Mouse (Mus musculus) heart, embryonic 11.5 days (tissue): ENCODE results near the gene Pdss2. TPM values are rescaled to one million over a fixed set of nuclear protein-coding genes. Genes with fewer than 3 reads are reported as not detected.
A peak's percentile ranks its signal among the peaks of the same experiment; 100 is the strongest.

Source experiments
- ATAC-seq: fragments of 200-750 bp; cut with Nextera tagmentation; replicated peaks from 2 replicates; pipeline ENCODE4 v1.8.0; 2017; ENCODE audit warnings: moderate library complexity; ENCODE audit not compliant: insufficient number of reproducible peaks, low FRiP score, low TSS enrichment
- H3K27ac ChIP-seq: fragments of 300-500 bp; sonication (generic); 2 replicates; pipeline ENCODE4 v1.5.1; 2014; ENCODE audit warnings: mild to moderate bottlenecking, low read depth, low read length
- H3K27me3 ChIP-seq: fragments of 300-500 bp; sonication (generic); 2 replicates; pipeline ENCODE4 v1.6.1; 2014; ENCODE audit warnings: mild to moderate bottlenecking, low read length, mixed read lengths; ENCODE audit not compliant: control insufficient read depth, insufficient read depth
- H3K36me3 ChIP-seq: fragments of 300-500 bp; sonication (generic); 2 replicates; pipeline ENCODE4 v1.6.1; 2014; ENCODE audit warnings: mild to moderate bottlenecking, low read length, moderate library complexity, mixed read lengths; ENCODE audit not compliant: control insufficient read depth, insufficient read depth
- H3K4me1 ChIP-seq: fragments of 300-500 bp; sonication (generic); 2 replicates; pipeline ENCODE4 v1.6.1; 2014; ENCODE audit warnings: low read length; ENCODE audit not compliant: control insufficient read depth, insufficient read depth
- H3K4me2 ChIP-seq: fragments of 300-500 bp; sonication (generic); 2 replicates; pipeline ENCODE4 v1.6.1; 2014; ENCODE audit warnings: mild to moderate bottlenecking, moderate library complexity
- H3K4me3 ChIP-seq: fragments of 300-500 bp; sonication (generic); 2 replicates; pipeline ENCODE4 v1.5.1; 2014; ENCODE audit warnings: low read depth, low read length
- H3K9ac ChIP-seq: fragments of 300-500 bp; sonication (generic); 2 replicates; pipeline ENCODE4 v1.6.1; 2014; ENCODE audit warnings: mild to moderate bottlenecking, low read depth, low read length, moderate library complexity
- H3K9me3 ChIP-seq: fragments of 300-500 bp; sonication (generic); replicated peaks from 2 replicates; pipeline ENCODE4 v1.6.1; 2016; ENCODE audit warnings: low read length; ENCODE audit not compliant: control insufficient read depth
- WGBS: fragments of 180-500 bp; shearing (Covaris S2); extraction: QIAGEN DNeasy Blood & Tissue Kit; methylation state at CpG from one replicate; pipeline ENCODE4 v1.1.7; 2014; ENCODE audit not compliant: insufficient replicate concordance; 5-methylcytosine and 5-hydroxymethylcytosine counted together
- polyA plus RNA-seq: library from polyadenylated mRNA; unstranded; fragments of >200 nt; fragmentation: Nextera tagmentation; extraction: Ambion mirVana; gene quantifications from 2 replicates; pipeline ENCODE4 v1.2.1, GENCODE M21; 2014

Pdss2 gene
- polyA plus RNA-seq, 1 experiment from 2014 or later = 10.6 TPM

GRCm38 (mm10) chr10:43477865-43478681 lies 256.8 kb downstream of the Pdss2 start:
- Histone ChIP-seq H3K27ac (peak overlapping the region; percentile 97), H3K4me1 (peaks cover 11% of the 10 kb centered on the region), H3K9me3 (no peaks in the 10 kb centered on the region), H3K4me3 (peak overlapping the region; percentile 84), H3K36me3 (no peaks in the 10 kb centered on the region), H3K27me3 (no peaks in the 10 kb centered on the region), H3K4me2 (peak overlapping the region; percentile 97), H3K9ac (peak overlapping the region; percentile 95)
- WGBS = under 1% methylated on average over 42 of the region's 42 CpGs
- ATAC-seq = peak; percentile 19; the same call in 1 of the 2 replicates

GRCm38 (mm10) chr10:43478751-43479435 lies 257.6 kb downstream of the Pdss2 start, which contains the start of gene Bend3:
Gene Bend3, plus strand, starts transcription at chr10:43478831.
- peak within 1 kb of the TSS; percentile 97 for H3K27ac ChIP-seq
- no peaks in the 10 kb centered on the region for H3K27me3 ChIP-seq
- under 1% methylated on average over 77 of the region's 101 CpGs for WGBS
- H3K4me2 ChIP-seq = peak within 1 kb of the TSS; percentile 97
- peak; percentile 59 for ATAC-seq
- H3K9ac ChIP-seq = peak within 1 kb of the TSS; percentile 95
- peak within 1 kb of the TSS; percentile 84 for H3K4me3 ChIP-seq
- H3K36me3 ChIP-seq = no peaks in the 10 kb centered on the region
- no peaks in the 10 kb centered on the region for H3K9me3 ChIP-seq
- H3K4me1 ChIP-seq = peaks cover 18% of the 10 kb centered on the region

- Histone ChIP-seq H3K9me3 (no peaks in the 10 kb centered on the region), H3K27me3 (no peaks in the 10 kb centered on the region), H3K4me3 (peak overlapping the region; percentile 84), H3K27ac (peak overlapping the region; percentile 97), H3K4me1 (peaks cover 22% of the 10 kb centered on the region), H3K4me2 (peak overlapping the region; percentile 97), H3K36me3 (no peaks in the 10 kb centered on the region), H3K9ac (peak overlapping the region; percentile 95)
- WGBS = under 1% methylated on average over 91 of the region's 103 CpGs
- ATAC-seq = peak; percentile 88
Measured at GRCm38 (mm10) chr10:43479436-43480157, 258.3 kb downstream of the Pdss2 start.

GRCm38 (mm10) chr10:43480227-43480849 lies 259.1 kb downstream of the Pdss2 start:
- Histone ChIP-seq H3K36me3 (no peaks in the 10 kb centered on the region), H3K9ac (peak overlapping the region; percentile 95), H3K4me1 (peaks cover 22% of the 10 kb centered on the region), H3K4me3 (peak overlapping the region; percentile 84), H3K27me3 (no peaks in the 10 kb centered on the region), H3K27ac (peak overlapping the region; percentile 97), H3K9me3 (no peaks in the 10 kb centered on the region), H3K4me2 (peak overlapping the region; percentile 97)
- ATAC-seq = no peak
- 10% methylated on average over 13 of the region's 13 CpGs for whole genome bisulfite sequencing

GRCm38 (mm10) chr10:43481179-43481578 lies 259.9 kb downstream of the Pdss2 start:
- Histone ChIP-seq H3K27ac (no peak overlapping the region), H3K36me3 (no peaks in the 10 kb centered on the region), H3K4me3 (no peak overlapping the region), H3K27me3 (no peaks in the 10 kb centered on the region), H3K9me3 (no peaks in the 10 kb centered on the region), H3K9ac (no peak overlapping the region), H3K4me1 (peaks cover 22% of the 10 kb centered on the region), H3K4me2 (no peak overlapping the region)
- WGBS = 41% methylated on average over 4 of the region's 4 CpGs
- ATAC-seq = no peak

- no peak overlapping the region for H3K9ac ChIP-seq
- no peak for ATAC-seq
- no peak overlapping the region for H3K4me3 ChIP-seq
- no peaks in the 10 kb centered on the region for H3K36me3 ChIP-seq
- peaks cover 22% of the 10 kb centered on the region for H3K4me1 ChIP-seq
- no peaks in the 10 kb centered on the region for H3K9me3 ChIP-seq
- 88% methylated on average over 5 of the region's 5 CpGs for WGBS
- H3K4me2 ChIP-seq = no peak overlapping the region
- no peaks in the 10 kb centered on the region for H3K27me3 ChIP-seq
- no peak overlapping the region for H3K27ac ChIP-seq
Measured at GRCm38 (mm10) chr10:43482021-43482420, 260.7 kb downstream of the Pdss2 start.

GRCm38 (mm10) chr10:43483426-43483995 lies 262.2 kb downstream of the Pdss2 start:
- H3K4me3 ChIP-seq = no peak overlapping the region
- no peak for ATAC-seq
- H3K4me1 ChIP-seq = peaks cover 28% of the 10 kb centered on the region

More at GRCm38 (mm10) chr10:43483426-43483995, 262.2 kb downstream of the Pdss2 start:
- no peaks in the 10 kb centered on the region for H3K27me3 ChIP-seq
- H3K9ac ChIP-seq = peak overlapping the region; percentile 62
- H3K9me3 ChIP-seq = no peaks in the 10 kb centered on the region
- H3K36me3 ChIP-seq = no peaks in the 10 kb centered on the region
- H3K4me2 ChIP-seq = peak overlapping the region; percentile 58
- 25% methylated on average over 9 of the region's 9 CpGs for WGBS
- H3K27ac ChIP-seq = peak overlapping the region; percentile 85
